Mouse (Mus musculus) midbrain, embryonic 11.5 days (tissue): ENCODE results near the gene Slc1a2. TPM values are rescaled to one million over a fixed set of nuclear protein-coding genes. Genes with fewer than 3 reads are reported as not detected.

Experiments
- ATAC-seq: fragments of 200-750 bp; cut with Nextera tagmentation; 2 replicates; pipeline ENCODE4 v1.8.0; 2017; ENCODE audit warnings: moderate TSS enrichment, moderate library complexity; ENCODE audit not compliant: low FRiP score
- DNase-seq: peaks from one replicate; pipeline ENCODE4 v3.0.0; 2015; ENCODE audit warnings: low spot score; ENCODE audit errors: missing footprints
- H3K27ac ChIP-seq: fragments of 300-500 bp; sonication (generic); 2 replicates; pipeline ENCODE4 v1.5.1; 2014; ENCODE audit warnings: low read depth, low read length
- H3K27me3 ChIP-seq: fragments of 300-500 bp; sonication (generic); 2 replicates; pipeline ENCODE4 v1.6.1; 2014; ENCODE audit warnings: mild to moderate bottlenecking, low read length, moderate library complexity, mixed read lengths; ENCODE audit not compliant: control insufficient read depth, insufficient read depth
- H3K36me3 ChIP-seq: fragments of 300-500 bp; sonication (generic); 2 replicates; pipeline ENCODE4 v1.6.1; 2014; ENCODE audit warnings: mild to moderate bottlenecking, low read length, moderate library complexity, mixed read lengths; ENCODE audit not compliant: control insufficient read depth, insufficient read depth
- H3K4me1 ChIP-seq: fragments of 300-500 bp; sonication (generic); 2 replicates; pipeline ENCODE4 v1.6.1; 2014; ENCODE audit warnings: low read length; ENCODE audit not compliant: control insufficient read depth, insufficient read depth
- H3K4me2 ChIP-seq: fragments of 300-500 bp; sonication (generic); 2 replicates; pipeline ENCODE4 v1.6.1; 2014; ENCODE audit warnings: mild to moderate bottlenecking, moderate library complexity
- H3K4me3 ChIP-seq: fragments of 300-500 bp; sonication (generic); 2 replicates; pipeline ENCODE4 v1.5.1; 2014; ENCODE audit warnings: low read depth, low read length
- H3K9ac ChIP-seq: fragments of 300-500 bp; sonication (generic); 2 replicates; pipeline ENCODE4 v1.6.1; 2014; ENCODE audit warnings: low read length
- H3K9me3 ChIP-seq: fragments of 300-500 bp; sonication (generic); 2 replicates; pipeline ENCODE4 v1.6.1; 2016; ENCODE audit warnings: low read length; ENCODE audit not compliant: control insufficient read depth
- WGBS: fragments of 180-500 bp; shearing (Covaris S2); extraction: QIAGEN DNeasy Blood & Tissue Kit; methylation state at CpG from one replicate; pipeline ENCODE4 v1.1.7; 2014; 5-methylcytosine and 5-hydroxymethylcytosine counted together
- polyA plus RNA-seq: library from polyadenylated mRNA; unstranded; fragments of >200 nt; fragmentation: Nextera tagmentation; extraction: Ambion mirVana; gene quantifications from 2 replicates; pipeline ENCODE4 v1.2.1, GENCODE M21; 2014

Slc1a2 gene
- 15.7 and 16.0 TPM in 2 replicates for polyA plus RNA-seq

DNA sequence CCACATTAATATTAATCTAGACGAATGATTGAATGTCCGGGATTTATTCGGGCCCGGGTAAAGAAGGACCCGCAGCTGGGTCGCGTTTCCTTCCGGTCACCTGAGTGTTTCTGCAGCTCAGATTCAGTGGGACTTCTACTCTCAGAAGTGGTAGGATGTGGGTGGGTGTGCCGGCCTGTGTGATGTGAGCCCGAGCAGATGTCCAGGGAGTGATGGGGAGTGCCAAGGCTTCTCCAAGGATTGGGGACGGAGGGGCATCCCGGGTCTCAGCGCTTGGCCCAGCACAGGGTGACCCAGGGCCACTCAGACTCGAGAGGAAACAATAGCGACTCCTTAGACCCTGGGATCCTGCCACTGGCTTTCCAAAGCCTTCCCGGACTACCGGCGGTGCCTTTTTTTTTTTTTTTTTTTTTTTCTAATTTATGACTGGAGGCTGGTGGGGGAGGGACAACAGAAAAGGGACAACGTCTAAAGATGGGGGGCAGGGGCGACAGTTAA is at the start of gene Slc1a2:
TSS of gene Slc1a2 (plus strand) at position 497 of the 498 bp plus-strand sequence.
- H3K27me3 ChIP-seq: peaks cover 3% of the 10 kb centered on the region; the same call in 1 of the 2 replicates
- DNase-seq: peak; percentile 96
- peak; percentile 58 for ATAC-seq
- H3K9ac ChIP-seq: peak within 1 kb of the TSS; percentile 86
- no peaks in the 10 kb centered on the region for H3K9me3 ChIP-seq
- peak within 1 kb of the TSS; percentile 92 for H3K27ac ChIP-seq
- peak within 1 kb of the TSS; percentile 77 for H3K4me2 ChIP-seq
- under 1% methylated on average over 20 of the region's 20 CpGs for WGBS
- no peaks in the 10 kb centered on the region for H3K36me3 ChIP-seq
- H3K4me1 ChIP-seq: peaks cover 22% of the 10 kb centered on the region
- H3K4me3 ChIP-seq: peak within 1 kb of the TSS; percentile 72

- WGBS: 93% methylated on average over 4 of the region's 4 CpGs
Measured at GRCm38 (mm10) chr2:102610485-102610884, 48.0 kb upstream of the Slc1a2 start.

DNA sequence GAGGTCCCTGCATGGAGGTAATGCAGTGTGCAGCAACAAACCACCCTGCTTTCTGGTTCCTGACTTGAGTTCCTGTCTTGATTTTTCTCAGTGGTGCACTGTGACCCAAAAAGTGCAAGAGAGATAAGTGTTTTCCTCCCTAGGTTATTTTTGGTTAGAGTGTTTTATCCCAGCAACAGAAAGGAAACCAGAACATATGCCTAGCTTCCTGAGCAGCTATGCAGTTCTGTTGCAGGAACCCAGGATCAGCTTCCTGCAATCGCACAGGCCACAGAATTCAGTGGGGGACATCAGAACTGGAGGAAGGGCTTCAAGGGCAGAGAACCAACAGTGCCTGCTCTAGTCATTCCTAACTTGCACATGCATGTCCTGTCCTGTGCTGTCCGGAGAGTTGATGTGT is 41.8 kb upstream of the Slc1a2 start:
- DNase-seq (no peak), ATAC-seq (no peak)
- no peaks in the 10 kb centered on the region for H3K27me3 ChIP-seq
- no peak overlapping the region for H3K9ac ChIP-seq
- no peaks in the 10 kb centered on the region for H3K36me3 ChIP-seq
- H3K4me3 ChIP-seq: no peak overlapping the region
- H3K27ac ChIP-seq: no peak overlapping the region
- no peaks in the 10 kb centered on the region for H3K4me1 ChIP-seq
- no peaks in the 10 kb centered on the region for H3K9me3 ChIP-seq
- WGBS: 78% methylated on average over 2 of the region's 2 CpGs
- no peak overlapping the region for H3K4me2 ChIP-seq

More at GRCm38 (mm10) chr2:102610485-102610884, 48.0 kb upstream of the Slc1a2 start:
- Histone ChIP-seq H3K4me3 (no peak overlapping the region), H3K9ac (no peak overlapping the region), H3K4me1 (no peaks in the 10 kb centered on the region), H3K9me3 (no peaks in the 10 kb centered on the region), H3K27ac (no peak overlapping the region), H3K36me3 (no peaks in the 10 kb centered on the region), H3K4me2 (no peak overlapping the region), H3K27me3 (no peaks in the 10 kb centered on the region)
- DNase-seq: no peak
- ATAC-seq: no peak

- Histone ChIP-seq H3K27ac (no peak overlapping the region), H3K4me3 (no peak overlapping the region), H3K9me3 (no peaks in the 10 kb centered on the region), H3K9ac (no peak overlapping the region), H3K4me2 (no peak overlapping the region), H3K4me1 (no peaks in the 10 kb centered on the region), H3K36me3 (no peaks in the 10 kb centered on the region), H3K27me3 (no peaks in the 10 kb centered on the region)
- ATAC-seq: no peak
- DNase-seq: no peak
- WGBS: 64% methylated on average over 12 of the region's 12 CpGs
Measured at GRCm38 (mm10) chr2:102620744-102621429, 37.6 kb upstream of the Slc1a2 start.

DNA sequence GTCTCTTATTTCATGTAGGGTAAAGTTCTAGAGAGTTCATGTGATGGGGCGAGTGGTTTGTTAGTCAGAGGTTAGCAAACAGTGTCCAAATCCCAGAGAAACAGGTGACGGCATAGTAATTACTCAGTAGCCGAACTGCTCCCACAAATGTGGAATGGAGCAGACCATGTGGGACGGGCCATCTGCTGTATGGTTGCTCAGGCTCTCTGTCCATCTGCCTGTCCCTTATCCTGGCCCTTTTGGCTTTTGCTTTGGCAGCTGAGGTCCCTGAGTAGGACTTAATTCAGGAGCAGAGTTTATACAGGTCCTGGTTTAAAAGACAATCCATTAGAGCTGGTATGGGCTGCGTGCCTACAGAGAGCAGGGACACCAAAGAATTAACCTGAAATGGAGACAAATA is 36.3 kb upstream of the Slc1a2 start:
- Histone ChIP-seq H3K36me3 (no peaks in the 10 kb centered on the region), H3K9ac (no peak overlapping the region), H3K27ac (no peak overlapping the region), H3K4me2 (no peak overlapping the region), H3K4me1 (no peaks in the 10 kb centered on the region), H3K9me3 (no peaks in the 10 kb centered on the region), H3K27me3 (no peaks in the 10 kb centered on the region), H3K4me3 (no peak overlapping the region)
- ATAC-seq (no peak), DNase-seq (no peak)
- WGBS: 80% methylated on average over 5 of the region's 5 CpGs

DNA sequence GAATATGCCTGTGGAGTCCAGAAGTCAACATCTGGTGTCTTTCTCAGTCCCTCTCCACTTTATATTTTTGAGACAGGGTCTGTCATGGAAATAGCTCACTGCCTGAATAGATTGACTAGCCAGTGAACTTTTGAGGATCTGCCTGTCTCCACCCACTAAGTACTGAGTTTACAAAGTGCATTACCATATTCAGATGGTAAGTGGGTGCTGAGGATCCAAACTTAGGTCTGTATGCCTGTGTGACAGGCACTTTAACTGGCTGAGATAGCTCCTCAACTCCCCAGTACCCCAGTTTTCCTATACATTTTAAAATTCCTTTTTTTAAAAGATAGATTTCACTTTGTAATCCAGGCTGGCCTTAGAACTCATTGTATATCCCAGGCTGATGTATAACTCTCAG is 35.5 kb upstream of the Slc1a2 start:
- no peak for ATAC-seq
- Histone ChIP-seq H3K36me3 (no peaks in the 10 kb centered on the region), H3K27me3 (no peaks in the 10 kb centered on the region), H3K4me2 (no peak overlapping the region), H3K4me1 (no peaks in the 10 kb centered on the region), H3K4me3 (no peak overlapping the region), H3K27ac (no peak overlapping the region), H3K9ac (no peak overlapping the region), H3K9me3 (no peaks in the 10 kb centered on the region)
- no peak for DNase-seq

DNA sequence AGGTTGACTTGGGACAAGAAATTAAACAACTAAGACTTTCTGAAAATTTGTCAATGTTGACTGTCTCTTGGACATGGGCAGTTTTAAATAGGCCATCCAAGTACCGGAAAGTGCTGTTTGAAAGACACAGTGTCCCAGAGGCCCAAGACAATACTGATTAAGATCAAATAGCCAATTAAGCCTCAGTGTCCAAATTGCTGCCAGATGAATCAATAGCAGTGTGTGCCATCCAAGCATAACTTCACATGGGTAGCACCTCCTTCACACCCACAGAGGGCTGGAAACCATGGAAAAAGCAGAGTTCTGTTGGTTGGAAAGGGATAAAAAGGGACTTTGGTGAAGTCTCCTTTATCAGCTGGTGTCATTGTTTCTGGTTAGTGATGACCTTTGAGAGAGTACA is 33.9 kb upstream of the Slc1a2 start:
- DNase-seq (no peak), ATAC-seq (no peak)
- Histone ChIP-seq H3K4me1 (no peaks in the 10 kb centered on the region), H3K4me2 (no peak overlapping the region), H3K9me3 (no peaks in the 10 kb centered on the region), H3K27ac (no peak overlapping the region), H3K36me3 (no peaks in the 10 kb centered on the region), H3K4me3 (no peak overlapping the region), H3K27me3 (no peaks in the 10 kb centered on the region), H3K9ac (no peak overlapping the region)
- WGBS: 89% methylated on average over 1 of the region's 1 CpGs

GRCm38 (mm10) chr2:102632361-102632760 is 26.1 kb upstream of the Slc1a2 start:
- DNase-seq: no peak
- Histone ChIP-seq H3K9ac (no peak overlapping the region), H3K27me3 (no peaks in the 10 kb centered on the region), H3K4me2 (no peak overlapping the region), H3K27ac (no peak overlapping the region), H3K9me3 (no peaks in the 10 kb centered on the region), H3K4me1 (no peaks in the 10 kb centered on the region), H3K36me3 (no peaks in the 10 kb centered on the region), H3K4me3 (no peak overlapping the region)
- ATAC-seq: no peak
- 92% methylated on average over 4 of the region's 4 CpGs for WGBS

DNA sequence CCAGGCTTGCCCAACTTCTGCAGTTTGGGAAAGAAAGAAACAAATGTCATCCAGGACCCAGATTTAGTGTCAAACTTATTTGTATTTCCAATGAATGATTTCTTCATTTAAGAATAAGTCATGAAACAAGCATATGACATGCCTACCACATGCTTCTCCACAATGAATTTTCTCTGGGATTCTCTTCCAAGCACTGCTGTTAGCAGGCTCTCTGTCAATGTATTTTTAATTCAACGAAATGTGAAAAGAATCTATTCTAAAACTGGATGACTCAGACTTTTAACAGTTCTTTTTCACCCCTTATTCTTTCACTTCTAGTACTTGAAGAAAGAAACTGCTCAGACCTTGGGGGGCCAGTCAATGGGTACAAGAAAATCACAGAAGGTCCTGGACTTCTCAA is 24.4 kb upstream of the Slc1a2 start:
- Histone ChIP-seq H3K4me3 (no peak overlapping the region), H3K4me1 (no peaks in the 10 kb centered on the region), H3K36me3 (no peaks in the 10 kb centered on the region), H3K9me3 (no peaks in the 10 kb centered on the region), H3K27me3 (no peaks in the 10 kb centered on the region), H3K27ac (no peak overlapping the region), H3K9ac (no peak overlapping the region), H3K4me2 (no peak overlapping the region)
- DNase-seq (no peak), ATAC-seq (no peak)
- 93% methylated on average over 1 of the region's 1 CpGs for WGBS
